Mouse (Mus musculus) layer of hippocampus, postnatal 14 days (tissue): ENCODE measurements around the gene Tdrd3. TPM values are rescaled to one million over a fixed set of nuclear protein-coding genes. Genes with fewer than 3 reads are reported as not detected.

Experiments used
- DNase-seq, 2 experiments: peaks; one replicate each; pipeline ENCODE4 v3.0.0; 2021 to 2022; ENCODE audit warnings: low spot score in 2 of 2, mixed read lengths in 1 of 2
- total RNA-seq, 2 experiments: library from RNA; stranded (reverse); gene quantifications; 2 replicates each; pipeline ENCODE4 v1.2.3; 2021

Tdrd3 gene
- total RNA-seq, 2 experiments from 2014 or later = 27.7 to 28.3 TPM

GRCm38 (mm10) chr14:87446331-87446913 lies 30.0 kb downstream of the Tdrd3 start:
- no peak for DNase-seq

DNA sequence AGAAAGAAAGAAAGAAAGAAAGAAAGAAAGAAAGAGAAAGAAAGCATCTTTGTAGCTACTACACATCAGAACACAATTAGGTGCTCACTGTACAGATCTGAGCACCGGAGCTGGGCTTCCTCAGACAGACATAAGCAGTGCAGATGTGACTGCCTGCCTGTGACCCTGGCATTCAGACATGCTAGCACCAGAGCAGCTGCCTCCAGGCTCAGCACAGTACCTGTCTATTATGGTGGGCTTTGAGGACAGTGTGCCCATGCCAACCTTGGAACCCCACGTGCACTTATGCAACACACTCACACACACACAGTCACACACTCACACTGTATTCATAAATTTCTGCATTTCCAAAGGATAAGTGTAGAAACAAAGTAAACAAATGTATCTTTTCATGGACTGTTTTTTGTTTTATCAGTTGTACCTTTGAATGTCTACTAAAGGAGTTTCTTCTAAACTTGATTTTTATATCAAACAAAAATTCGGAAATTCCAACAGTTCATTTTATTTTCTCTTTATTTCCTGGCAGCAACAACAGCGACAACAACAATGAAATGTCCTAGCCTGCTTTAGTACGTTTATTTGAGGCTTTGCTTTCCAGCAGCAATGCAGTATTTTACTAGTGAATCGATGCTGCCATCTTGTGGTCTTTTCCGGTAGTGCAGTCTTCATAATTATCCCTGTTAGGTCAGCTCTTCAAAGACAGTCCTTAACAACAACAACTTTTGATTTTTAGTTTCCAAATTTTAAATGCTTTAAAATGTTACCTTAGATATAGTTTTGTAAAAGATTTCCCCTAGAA lies 35.4 kb downstream of the Tdrd3 start:
- peak; percentile 69 to 83 for DNase-seq

GRCm38 (mm10) chr14:87455630-87456175 lies 39.3 kb downstream of the Tdrd3 start:
- no peak for DNase-seq

GRCm38 (mm10) chr14:87459777-87460176 lies 43.3 kb downstream of the Tdrd3 start:
- no peak for DNase-seq

DNA sequence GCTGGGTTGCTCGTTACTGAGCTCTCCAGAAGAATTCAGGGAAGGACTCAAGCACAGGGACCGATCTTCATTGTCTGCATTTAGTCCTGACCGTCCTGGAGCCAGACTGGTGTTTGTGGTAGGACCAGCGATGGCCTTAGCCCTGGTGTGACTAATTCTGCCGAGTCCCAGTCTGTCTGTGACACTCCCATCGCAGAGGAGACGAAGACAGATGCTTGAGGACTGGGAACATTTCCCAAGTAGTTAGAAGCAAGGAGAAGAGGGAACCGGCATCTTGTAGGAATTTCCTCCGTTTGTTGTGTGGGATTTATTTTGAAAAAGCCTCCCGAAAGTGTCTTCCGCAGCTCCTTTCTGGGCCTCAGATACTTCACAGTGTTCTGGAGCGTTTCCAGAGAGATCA lies 45.1 kb downstream of the Tdrd3 start:
- DNase-seq = no peak

DNA sequence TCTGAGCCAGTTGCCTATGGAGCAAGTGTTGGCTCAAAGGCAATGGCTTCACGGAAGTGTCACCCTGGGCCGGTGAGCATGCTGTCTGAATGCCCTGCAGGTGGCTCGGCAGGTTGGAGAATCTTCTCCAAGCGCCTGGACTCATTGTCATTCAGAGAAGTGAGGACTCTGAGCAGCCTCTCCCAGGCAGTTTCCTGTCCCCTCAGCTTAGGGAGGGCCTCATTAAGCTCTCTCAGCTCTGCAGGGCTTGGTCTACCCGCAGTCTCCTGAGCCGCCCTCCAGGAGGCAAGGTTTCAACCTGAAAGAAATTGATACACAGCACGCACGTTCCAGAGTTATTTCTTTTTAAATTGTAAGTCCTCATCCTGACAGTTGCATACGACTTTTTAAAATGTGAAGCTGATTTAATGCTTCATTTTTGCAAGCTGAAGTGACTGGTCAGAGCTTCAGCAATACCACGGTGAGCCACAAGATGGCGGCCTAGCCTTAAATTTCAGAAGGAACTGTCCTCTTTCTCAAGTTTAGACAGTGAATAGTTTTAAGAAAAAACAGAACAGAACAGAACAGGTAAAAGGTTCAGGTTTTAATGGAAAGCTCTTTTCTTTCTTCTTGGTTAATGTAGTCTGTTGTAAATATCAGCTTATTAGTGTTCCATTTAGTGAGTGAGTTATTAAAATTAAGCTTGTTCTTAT lies 47.7 kb downstream of the Tdrd3 start:
- peak; percentile 86 to 89 for DNase-seq

- no peak for DNase-seq
Observed at GRCm38 (mm10) chr14:87464655-87465054, 48.2 kb downstream of the Tdrd3 start.

GRCm38 (mm10) chr14:87467586-87467985 lies 51.1 kb downstream of the Tdrd3 start:
- DNase-seq = no peak

DNA sequence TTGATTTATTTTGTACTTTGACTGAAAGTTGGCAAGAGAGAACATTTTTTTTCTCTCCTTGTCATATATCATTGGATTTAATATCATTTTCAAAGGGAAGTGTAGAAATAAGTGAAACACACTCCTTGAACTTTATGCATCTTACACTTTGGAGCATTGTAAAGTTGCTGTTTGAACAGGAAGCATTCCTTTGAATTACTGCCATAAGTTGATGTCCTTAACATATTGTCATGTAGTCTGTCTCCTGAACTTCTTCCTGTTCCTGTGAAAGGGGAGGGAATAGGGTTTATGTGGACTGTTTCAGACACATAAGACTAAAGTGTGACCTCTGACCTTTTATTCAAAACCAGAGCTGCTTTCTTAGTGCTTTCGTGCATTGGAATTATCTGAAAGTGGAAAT lies 55.1 kb downstream of the Tdrd3 start:
- DNase-seq = no peak

GRCm38 (mm10) chr14:87472782-87473181 lies 56.3 kb downstream of the Tdrd3 start:
- no peak for DNase-seq

DNA sequence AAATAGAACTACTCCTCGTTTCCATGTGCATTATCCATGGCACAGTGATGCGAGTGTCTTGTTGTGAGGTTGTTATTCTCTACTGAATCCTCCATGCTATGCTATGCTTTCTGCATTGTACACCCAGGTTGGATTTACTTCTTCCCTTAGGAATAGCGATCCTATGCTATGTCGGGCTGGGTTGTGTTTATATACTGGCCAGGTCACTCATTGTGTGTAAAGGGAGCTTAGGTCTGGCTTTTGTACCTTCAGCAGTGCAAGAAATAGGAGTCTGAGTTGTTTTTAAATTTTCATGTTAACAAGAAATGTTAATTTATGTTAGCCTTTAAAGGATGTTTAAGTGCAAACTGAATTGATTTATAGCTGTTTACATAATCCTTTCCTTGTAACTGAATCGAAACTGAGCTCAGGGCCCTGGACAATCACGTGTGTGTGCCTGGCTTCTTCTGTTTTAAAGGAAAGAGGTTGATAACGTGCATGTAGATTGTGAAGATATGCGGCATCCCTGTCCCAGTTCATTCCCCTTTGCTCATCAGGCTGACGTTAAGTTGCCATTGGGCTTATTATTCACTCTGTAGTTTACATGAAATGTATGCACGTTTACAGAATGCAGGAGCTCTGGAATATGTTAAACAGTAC lies 59.4 kb downstream of the Tdrd3 start:
- no peak for DNase-seq

DNA sequence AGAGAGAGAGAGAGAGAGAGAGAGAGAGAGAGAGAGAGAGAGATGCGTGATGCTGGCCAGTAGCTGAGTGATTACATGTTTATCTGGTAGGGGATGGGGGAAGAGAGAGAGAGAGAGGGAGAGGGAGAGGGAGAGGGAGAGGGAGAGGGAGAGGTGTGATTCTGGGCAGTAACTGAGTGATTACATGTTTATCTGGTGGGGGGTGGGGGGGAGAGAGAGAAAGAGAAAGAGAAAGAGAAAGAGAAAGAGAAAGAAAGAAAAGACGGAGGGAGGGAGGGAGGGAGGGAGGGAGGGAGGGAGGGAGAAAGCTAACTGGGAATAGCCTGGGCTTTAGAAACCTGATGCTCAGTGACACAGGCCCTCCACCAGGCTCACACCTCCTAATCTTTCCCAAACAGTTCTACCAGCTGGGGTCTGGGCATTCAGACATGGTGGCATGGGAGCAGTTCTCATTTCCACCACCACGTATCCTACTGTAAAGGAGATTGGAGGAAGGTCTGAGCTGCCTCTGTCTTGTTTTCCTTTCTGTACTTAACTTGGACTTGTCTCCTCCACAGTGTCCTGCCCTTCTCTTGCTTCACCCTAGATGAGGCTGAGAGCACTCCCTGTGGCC lies 62.0 kb downstream of the Tdrd3 start:
- DNase-seq = no peak

GRCm38 (mm10) chr14:87485888-87486287 lies 69.4 kb downstream of the Tdrd3 start:
- no peak for DNase-seq

GRCm38 (mm10) chr14:87497955-87498594 lies 81.6 kb downstream of the Tdrd3 start:
- no peak for DNase-seq

- DNase-seq = no peak
Observed at GRCm38 (mm10) chr14:87505924-87506323, 89.5 kb downstream of the Tdrd3 start.

DNA sequence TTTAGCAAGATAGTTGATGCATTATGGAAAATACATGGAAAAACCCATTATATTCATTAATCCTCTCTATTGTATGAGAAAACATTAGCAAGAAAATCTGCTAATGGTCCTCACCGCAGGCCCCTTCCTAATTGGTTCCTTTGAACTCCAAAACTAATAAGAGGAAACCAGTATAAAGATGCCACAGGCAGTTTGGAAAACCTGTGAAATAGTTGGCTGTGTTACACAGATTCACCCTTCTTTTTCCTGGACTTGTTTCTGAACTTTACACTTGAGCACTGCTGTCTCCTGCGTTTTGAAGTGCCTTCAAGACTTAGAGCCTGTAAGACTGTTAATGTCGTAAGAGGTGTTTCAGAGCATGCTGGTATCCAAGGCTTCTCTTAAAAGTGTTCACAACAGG lies 98.8 kb downstream of the Tdrd3 start:
- DNase-seq = no peak

DNA sequence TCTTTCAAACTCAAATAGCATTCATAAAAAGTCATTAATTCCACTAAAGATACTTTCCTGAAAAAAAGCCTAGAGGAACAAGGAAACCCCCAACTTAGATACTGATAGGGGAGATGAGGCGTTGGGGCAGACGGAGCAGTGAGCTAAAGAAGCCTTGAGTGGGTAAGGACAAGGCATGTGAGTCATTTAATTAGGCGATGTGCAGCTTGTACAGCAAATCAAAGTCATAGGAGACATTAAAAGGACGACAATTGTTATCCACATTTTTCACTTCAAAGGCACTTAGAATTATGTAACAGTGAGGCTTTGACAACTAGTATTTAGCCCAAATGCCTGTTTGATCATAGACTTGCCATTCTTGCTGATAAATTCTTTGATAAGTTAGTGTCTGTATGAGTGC lies 100.9 kb downstream of the Tdrd3 start:
- DNase-seq = no peak

DNA sequence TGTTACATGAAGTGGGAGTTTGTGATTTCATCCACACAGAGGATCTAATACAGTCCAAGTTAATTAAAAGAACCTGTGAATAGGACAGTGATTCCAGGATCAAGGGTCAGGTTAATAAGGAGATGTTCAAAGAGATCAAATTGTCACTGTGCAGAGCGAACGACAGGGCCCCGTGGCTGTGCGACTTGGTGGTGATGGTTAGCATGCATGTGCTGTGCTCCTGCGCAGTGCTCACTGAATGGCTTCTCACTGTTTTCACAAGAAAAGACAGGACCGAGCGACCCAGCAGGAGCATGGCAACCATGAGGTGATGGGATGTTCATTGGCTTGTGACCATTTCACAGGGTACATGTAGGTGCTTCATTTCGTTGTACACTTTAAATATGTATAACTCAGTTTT lies 115.4 kb downstream of the Tdrd3 start:
- DNase-seq = no peak

- no peak for DNase-seq
Observed at GRCm38 (mm10) chr14:87537127-87537819, 120.8 kb downstream of the Tdrd3 start.

GRCm38 (mm10) chr14:87549986-87550385 lies 133.5 kb downstream of the Tdrd3 start:
- no peak for DNase-seq
